Mouse (Mus musculus): ENCODE data around the gene S100a7a.

GRCm38 (mm10) chr3:90613461-90614147, 40.2 kb upstream of the S100a7a start:
- TF ChIP-seq CTCF (IDR thresholded peaks at IDR 0.05), result no peak
- TF ChIP-seq POLR2A (IDR thresholded peaks at IDR 0.05; ENCODE audit: insufficient read depth, low read depth, low read length), result no peak

Measured in heart, adult 2 months (tissue).